Mouse (Mus musculus) embryo, embryonic 10.5 days (tissue): ENCODE measurements around the gene Ccdc43.

Experiments used
- DNase-seq: peaks from one replicate; pipeline ENCODE4 v3.0.0-alpha.2; 2015; ENCODE audit warnings: low spot score

The Ccdc43 gene

GRCm38 (mm10) chr11:102665151-102665550 lies 32.4 kb downstream of the Ccdc43 start:
- no peak for DNase-seq

GRCm38 (mm10) chr11:102663416-102663815 lies 34.2 kb downstream of the Ccdc43 start, which contains the start of gene Meioc:
Gene Meioc (plus strand): TSS chr11:102663716.
- no peak for DNase-seq

GRCm38 (mm10) chr11:102656931-102657330 lies 40.7 kb downstream of the Ccdc43 start:
- no peak for DNase-seq

GRCm38 (mm10) chr11:102656326-102656926 lies 41.2 kb downstream of the Ccdc43 start:
- DNase-seq: no peak

- no peak for DNase-seq
Measured at GRCm38 (mm10) chr11:102655888-102656287, 41.7 kb downstream of the Ccdc43 start.

DNA sequence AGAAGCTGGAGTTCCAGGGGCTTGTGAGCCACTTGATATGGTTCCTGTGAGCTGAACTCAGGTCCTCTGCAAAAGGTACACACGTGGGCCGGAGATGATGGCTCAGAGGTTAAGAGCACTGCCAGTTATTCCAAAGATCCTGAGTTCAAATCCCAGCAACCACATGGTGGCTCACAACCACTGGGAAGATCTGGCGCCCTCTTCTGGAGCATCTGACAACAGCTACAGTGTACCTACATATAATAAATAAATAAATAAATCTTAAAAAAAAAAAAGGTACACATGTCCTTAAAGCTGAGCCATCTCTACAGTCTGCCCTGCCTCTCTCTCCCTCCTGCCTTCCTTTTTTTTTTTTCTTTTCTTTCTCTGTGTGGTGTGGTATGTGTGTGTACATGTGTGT lies 44.7 kb downstream of the Ccdc43 start:
- peak; percentile 64 for DNase-seq

- DNase-seq: peak; percentile 92
Measured at GRCm38 (mm10) chr11:102651381-102651780, 46.2 kb downstream of the Ccdc43 start.

GRCm38 (mm10) chr11:102647885-102648284 lies 49.7 kb downstream of the Ccdc43 start:
- DNase-seq: no peak

GRCm38 (mm10) chr11:102646226-102646625 lies 51.4 kb downstream of the Ccdc43 start:
- no peak for DNase-seq

DNA sequence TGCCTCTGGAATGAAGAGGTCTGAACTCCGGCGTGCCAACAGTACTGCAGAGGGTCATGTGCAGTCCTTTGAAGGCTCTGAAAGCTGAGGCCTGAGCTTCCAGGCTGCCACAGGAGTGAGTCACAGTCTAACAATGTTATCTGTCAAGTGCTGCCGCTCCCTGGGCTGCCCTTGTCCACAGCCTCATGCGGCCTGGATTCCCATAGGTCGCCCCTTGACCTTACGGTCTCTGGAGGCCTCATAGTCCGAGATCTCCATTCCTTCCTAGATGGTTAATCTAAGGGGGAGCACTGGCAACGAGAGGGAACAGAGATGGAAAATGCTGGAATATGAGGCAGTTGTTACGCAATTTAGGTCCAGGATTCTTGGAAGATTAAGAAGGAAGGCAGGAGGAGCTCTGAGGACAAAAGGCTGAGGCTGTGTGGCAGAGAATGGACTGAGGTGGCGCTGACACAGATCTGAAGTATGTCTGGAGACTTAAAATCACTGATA lies 53.6 kb downstream of the Ccdc43 start:
- DNase-seq: peak; percentile 77

DNA sequence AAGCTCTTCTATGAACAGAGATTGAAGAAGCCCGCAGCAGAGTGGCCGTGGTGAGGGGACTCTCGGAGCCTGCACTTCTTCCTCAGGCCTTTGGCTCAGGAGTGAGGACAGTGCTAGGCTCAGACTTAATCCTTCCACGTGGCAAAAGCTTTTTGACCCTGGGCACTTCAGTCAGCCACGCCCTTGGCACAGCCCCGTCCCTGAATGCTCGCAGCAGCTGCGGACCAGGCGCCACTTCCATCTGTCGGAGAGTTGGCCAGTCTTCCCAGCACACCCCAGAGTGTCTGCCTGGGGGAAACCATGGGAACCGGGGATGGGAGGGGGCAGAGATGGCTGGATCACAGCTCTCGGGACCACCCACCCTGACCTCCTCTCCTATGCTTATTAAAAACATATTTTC lies 60.7 kb downstream of the Ccdc43 start:
- DNase-seq: no peak
